Mouse (Mus musculus) neural tube, embryonic 12.5 days (tissue): ENCODE measurements around the gene Slc12a8. TPM values are rescaled to one million over a fixed set of nuclear protein-coding genes. Genes with fewer than 3 reads are reported as not detected.
A peak's percentile ranks its signal among the peaks of the same experiment; 100 is the strongest.

Experiments used
- ATAC-seq: fragments of 200-750 bp; cut with Nextera tagmentation; 2 replicates; pipeline ENCODE4 v1.8.0; 2017; ENCODE audit warnings: low read depth, mild to moderate bottlenecking, moderate TSS enrichment, moderate library complexity; ENCODE audit not compliant: low FRiP score
- H3K27ac ChIP-seq: fragments of 300-500 bp; sonication (generic); 2 replicates; pipeline ENCODE4 v1.5.1; 2016
- H3K27me3 ChIP-seq: fragments of 300-500 bp; sonication (generic); replicated peaks from 2 replicates; pipeline ENCODE4 v1.6.1; 2016; ENCODE audit warnings: mild to moderate bottlenecking
- H3K36me3 ChIP-seq: fragments of 300-500 bp; sonication (generic); 2 replicates; pipeline ENCODE4 v1.6.1; 2016; ENCODE audit warnings: mild to moderate bottlenecking
- H3K4me1 ChIP-seq: fragments of 300-500 bp; sonication (generic); 2 replicates; pipeline ENCODE4 v1.6.1; 2016
- H3K4me2 ChIP-seq: fragments of 300-500 bp; sonication (generic); replicated peaks from 2 replicates; pipeline ENCODE4 v1.6.1; 2016; ENCODE audit warnings: mild to moderate bottlenecking
- H3K4me3 ChIP-seq: fragments of 300-500 bp; sonication (generic); 2 replicates; pipeline ENCODE4 v1.5.1; 2016
- H3K9ac ChIP-seq: fragments of 300-500 bp; sonication (generic); 2 replicates; pipeline ENCODE4 v1.6.1; 2016; ENCODE audit warnings: mild to moderate bottlenecking
- H3K9me3 ChIP-seq: fragments of 300-500 bp; sonication (generic); 2 replicates; pipeline ENCODE4 v1.6.1; 2016; ENCODE audit warnings: mild to moderate bottlenecking
- WGBS: fragments of 180-500 bp; shearing (Covaris S2); methylation state at CpG from one replicate; pipeline ENCODE4 v1.1.7; 2016; 5-methylcytosine and 5-hydroxymethylcytosine counted together
- polyA plus RNA-seq: library from polyadenylated mRNA; unstranded; fragments of >200 nt; fragmentation: Nextera tagmentation; extraction: Ambion mirVana; gene quantifications from 2 replicates; pipeline ENCODE4 v1.2.1, GENCODE M21; 2016

Slc12a8 gene
- polyA plus RNA-seq, 1 experiment from 2014 or later = 0.58 TPM

DNA sequence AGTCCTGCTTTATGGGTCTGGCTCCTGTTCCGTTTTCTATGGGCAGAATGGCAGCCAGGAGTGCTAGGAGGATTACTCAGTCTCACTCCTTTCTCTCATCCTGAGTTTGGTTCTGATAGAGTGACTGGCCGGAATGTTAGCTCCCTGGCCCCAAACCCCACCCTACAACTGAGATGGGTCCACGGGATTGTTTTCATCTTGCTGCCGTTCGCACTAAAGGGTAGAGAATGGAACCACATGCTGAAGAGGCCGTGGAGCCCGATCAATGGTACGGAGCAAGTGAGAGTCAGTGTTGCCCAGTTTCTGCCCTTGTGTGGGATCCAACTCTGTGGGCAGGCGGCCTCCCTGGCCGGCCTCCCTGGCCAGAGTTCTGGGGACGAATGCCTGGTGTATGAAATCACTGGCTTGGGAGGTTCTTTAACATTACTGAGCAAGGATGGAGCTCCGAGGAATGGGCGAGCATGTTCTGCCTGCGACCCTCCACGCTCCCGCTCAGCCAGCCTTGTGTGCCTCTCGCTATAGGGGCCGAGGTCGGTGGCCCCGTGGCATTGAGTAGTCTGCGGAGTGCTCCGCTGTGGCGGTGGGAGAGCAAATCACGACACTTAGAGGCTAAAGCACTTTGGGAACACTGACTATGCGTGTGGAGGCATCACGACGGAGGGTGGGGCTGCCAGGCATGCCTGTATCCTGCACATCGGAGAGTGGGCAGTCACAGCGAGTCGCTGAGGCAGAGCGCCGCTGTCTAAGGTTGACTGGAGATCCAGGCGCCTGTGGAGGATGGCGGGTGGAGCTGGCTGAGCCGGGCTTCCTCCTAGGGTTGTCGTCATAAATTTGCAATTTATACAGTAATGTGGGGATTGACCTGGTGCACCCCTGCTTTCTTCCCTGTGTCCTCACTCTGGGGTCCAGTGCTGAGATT, 59.4 kb downstream of the Slc12a8 start:
- H3K4me1 ChIP-seq = peaks cover 16% of the 10 kb centered on the region
- no peak overlapping the region for H3K27ac ChIP-seq
- H3K4me2 ChIP-seq = no peak overlapping the region
- H3K36me3 ChIP-seq = no peaks in the 10 kb centered on the region
- H3K9me3 ChIP-seq = no peaks in the 10 kb centered on the region
- peak; percentile 33; the same call in 1 of the 2 replicates for ATAC-seq
- no peak overlapping the region for H3K9ac ChIP-seq
- 80% methylated on average over 36 of the region's 36 CpGs for WGBS
- no peak overlapping the region for H3K4me3 ChIP-seq
- no peaks in the 10 kb centered on the region for H3K27me3 ChIP-seq

DNA sequence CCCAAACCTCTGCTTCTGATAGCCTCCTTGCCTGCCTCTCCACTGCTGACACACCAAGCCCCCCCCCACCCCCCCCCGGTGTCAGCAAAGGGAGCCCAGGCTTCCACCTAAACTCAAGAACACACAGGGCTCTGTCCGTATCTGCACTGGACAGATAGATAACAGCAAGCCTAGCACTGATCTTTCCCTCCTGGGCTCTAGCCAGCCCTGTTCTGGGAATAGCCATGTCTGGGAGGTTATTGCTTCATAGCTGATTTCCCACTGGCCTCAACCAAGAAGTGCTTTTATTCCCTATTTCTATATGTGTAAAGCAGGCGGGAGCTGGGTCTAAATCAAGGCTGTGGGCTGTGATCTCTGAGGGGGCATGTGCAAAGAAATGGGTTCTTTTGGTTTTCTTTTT, 61.3 kb downstream of the Slc12a8 start:
- Histone ChIP-seq H3K27ac (no peak overlapping the region), H3K27me3 (no peaks in the 10 kb centered on the region), H3K9ac (no peak overlapping the region), H3K4me2 (no peak overlapping the region), H3K9me3 (no peaks in the 10 kb centered on the region), H3K36me3 (no peaks in the 10 kb centered on the region), H3K4me1 (peaks cover 22% of the 10 kb centered on the region), H3K4me3 (no peak overlapping the region)
- 86% methylated on average over 3 of the region's 3 CpGs for WGBS
- ATAC-seq = no peak

DNA sequence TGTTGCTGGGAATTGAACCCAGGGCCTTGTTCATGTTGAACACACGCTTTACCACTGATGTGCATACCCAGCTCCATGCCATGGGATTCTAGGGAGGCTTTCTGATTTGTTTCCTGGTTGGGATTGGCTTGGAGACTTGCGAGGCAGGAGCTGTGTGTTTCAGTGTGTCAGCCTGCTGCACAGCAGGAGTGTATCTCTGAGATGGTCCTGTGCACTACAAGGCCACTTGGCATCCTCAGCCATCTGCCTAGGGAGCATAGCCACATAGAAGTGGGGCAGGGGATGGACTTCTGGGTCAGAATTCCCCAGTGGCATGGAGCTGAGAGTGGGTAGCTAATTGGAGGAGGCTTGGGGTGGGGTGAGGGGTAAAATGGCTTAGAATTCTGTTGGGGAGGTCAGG, 63.2 kb downstream of the Slc12a8 start:
- H3K27ac ChIP-seq = 0 out of 2 replicates have a peak overlapping the region, but pooled peaks have one; percentile 7
- WGBS = 76% methylated on average over 2 of the region's 2 CpGs
- H3K9ac ChIP-seq = 0 out of 2 replicates have a peak overlapping the region, but pooled peaks have one; percentile 14
- no peaks in the 10 kb centered on the region for H3K36me3 ChIP-seq
- no peak overlapping the region for H3K4me3 ChIP-seq
- no peaks in the 10 kb centered on the region for H3K27me3 ChIP-seq
- H3K4me1 ChIP-seq = peaks cover 41% of the 10 kb centered on the region
- H3K9me3 ChIP-seq = no peaks in the 10 kb centered on the region
- H3K4me2 ChIP-seq = no peak overlapping the region
- no peak for ATAC-seq

DNA sequence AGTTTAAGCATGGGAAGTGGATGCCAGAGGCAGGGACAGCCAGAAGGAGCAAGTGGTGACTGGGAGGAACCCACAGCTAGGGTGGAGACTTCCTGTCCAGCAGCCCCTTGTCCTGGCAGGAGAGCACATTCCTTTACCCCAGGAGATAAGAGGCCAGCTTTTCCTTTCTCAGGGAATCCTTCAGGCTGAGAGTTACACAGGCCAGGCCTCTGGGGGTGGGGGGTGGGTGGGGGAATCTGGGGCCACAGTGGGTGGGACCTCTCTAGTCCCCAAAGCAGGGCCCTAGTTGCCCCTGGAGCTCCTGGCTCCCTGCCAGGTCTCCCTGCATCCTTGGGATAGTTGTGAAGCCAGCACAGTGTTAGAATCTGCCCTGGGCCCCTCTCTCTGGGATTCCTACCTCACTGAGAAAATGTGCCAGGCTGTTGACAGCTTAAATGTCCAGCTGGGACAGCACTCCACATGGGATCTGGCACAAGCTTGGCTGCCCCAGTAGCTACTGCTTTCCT, 63.7 kb downstream of the Slc12a8 start:
- Histone ChIP-seq H3K27me3 (no peaks in the 10 kb centered on the region), H3K9me3 (no peaks in the 10 kb centered on the region), H3K4me3 (no peak overlapping the region), H3K9ac (0 out of 2 replicates have a peak overlapping the region, but pooled peaks have one; percentile 14), H3K36me3 (no peaks in the 10 kb centered on the region), H3K27ac (peak overlapping the region; percentile 22; the same call in 1 of the 2 replicates), H3K4me1 (peaks cover 42% of the 10 kb centered on the region), H3K4me2 (no peak overlapping the region)
- no peak for ATAC-seq

DNA sequence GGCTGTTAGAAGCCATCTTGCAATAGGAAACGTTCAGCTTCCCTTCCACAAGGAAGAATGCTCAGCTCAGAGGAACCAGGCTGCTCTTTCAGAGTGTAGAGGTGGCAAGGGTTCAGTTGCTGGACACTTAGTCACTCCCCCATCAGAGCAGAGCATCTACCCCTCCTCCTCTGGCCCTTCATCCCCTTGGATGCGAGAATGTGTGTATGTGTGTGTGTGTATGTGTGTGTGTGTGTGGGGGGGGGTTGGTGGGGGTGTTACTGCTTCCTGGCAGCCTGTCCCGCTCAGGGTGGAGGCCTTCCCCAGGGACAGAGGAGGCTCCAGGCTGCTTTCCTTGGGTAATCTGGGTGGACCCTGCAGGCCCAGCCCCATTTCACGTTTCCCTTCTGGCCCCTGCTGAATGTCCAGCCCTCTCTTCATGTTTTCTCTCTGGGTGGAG, 64.6 kb downstream of the Slc12a8 start:
- ATAC-seq = no peak
- peaks cover 42% of the 10 kb centered on the region for H3K4me1 ChIP-seq
- no peak overlapping the region for H3K27ac ChIP-seq
- no peaks in the 10 kb centered on the region for H3K27me3 ChIP-seq
- no peak overlapping the region for H3K9ac ChIP-seq
- H3K4me3 ChIP-seq = no peak overlapping the region
- no peak overlapping the region for H3K4me2 ChIP-seq
- no peaks in the 10 kb centered on the region for H3K36me3 ChIP-seq
- H3K9me3 ChIP-seq = no peaks in the 10 kb centered on the region
- 72% methylated on average over 3 of the region's 4 CpGs for WGBS

DNA sequence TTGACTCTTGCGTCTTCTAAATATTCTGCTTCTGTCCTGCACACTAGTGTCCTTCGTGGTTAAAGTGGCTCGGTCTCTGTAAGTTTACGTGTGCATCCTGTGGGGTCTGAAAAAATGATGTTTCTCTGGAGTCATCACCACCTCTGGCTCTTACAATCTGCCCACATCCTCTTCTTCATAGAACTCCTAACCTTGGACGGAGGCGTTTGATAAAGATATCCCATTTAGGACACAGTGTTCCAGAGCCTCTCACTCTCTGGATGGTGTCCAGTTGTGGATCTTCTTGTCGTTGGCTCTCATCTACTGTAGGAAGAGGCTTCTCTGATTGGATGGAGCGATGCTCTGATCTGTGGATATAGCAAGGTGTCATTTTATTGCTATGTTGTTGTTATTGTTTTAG, 65.4 kb downstream of the Slc12a8 start:
- Histone ChIP-seq H3K9me3 (no peaks in the 10 kb centered on the region), H3K27ac (no peak overlapping the region), H3K4me2 (no peak overlapping the region), H3K4me1 (peaks cover 42% of the 10 kb centered on the region), H3K27me3 (no peaks in the 10 kb centered on the region), H3K36me3 (no peaks in the 10 kb centered on the region), H3K9ac (no peak overlapping the region), H3K4me3 (no peak overlapping the region)
- ATAC-seq = no peak
- WGBS = 96% methylated on average over 8 of the region's 8 CpGs

DNA sequence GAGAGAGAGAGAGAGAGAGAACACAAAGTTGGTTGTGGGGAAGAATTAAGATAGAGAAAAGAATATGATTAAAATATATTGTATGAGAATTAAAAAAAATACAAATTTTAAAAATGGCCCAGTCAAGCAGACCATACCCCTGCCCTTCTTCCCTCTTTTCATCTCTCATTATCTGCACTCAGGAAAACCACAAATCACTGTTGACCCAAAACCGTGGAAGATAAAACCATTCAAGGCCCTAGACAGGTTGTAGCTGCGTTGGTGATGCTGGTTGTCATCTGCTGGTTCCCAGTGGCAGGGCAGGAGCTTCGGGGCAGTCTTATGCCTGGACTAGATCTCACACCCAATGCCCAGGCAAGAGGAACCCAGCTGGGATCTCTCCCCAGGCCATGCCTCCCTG, 66.2 kb downstream of the Slc12a8 start:
- ATAC-seq = no peak
- Histone ChIP-seq H3K4me3 (no peak overlapping the region), H3K4me2 (no peak overlapping the region; the same call in 1 of the 2 replicates), H3K36me3 (no peaks in the 10 kb centered on the region), H3K4me1 (peaks cover 42% of the 10 kb centered on the region), H3K27me3 (no peaks in the 10 kb centered on the region), H3K9ac (no peak overlapping the region), H3K27ac (no peak overlapping the region), H3K9me3 (no peaks in the 10 kb centered on the region)
- WGBS = 55% methylated on average over 3 of the region's 3 CpGs

DNA sequence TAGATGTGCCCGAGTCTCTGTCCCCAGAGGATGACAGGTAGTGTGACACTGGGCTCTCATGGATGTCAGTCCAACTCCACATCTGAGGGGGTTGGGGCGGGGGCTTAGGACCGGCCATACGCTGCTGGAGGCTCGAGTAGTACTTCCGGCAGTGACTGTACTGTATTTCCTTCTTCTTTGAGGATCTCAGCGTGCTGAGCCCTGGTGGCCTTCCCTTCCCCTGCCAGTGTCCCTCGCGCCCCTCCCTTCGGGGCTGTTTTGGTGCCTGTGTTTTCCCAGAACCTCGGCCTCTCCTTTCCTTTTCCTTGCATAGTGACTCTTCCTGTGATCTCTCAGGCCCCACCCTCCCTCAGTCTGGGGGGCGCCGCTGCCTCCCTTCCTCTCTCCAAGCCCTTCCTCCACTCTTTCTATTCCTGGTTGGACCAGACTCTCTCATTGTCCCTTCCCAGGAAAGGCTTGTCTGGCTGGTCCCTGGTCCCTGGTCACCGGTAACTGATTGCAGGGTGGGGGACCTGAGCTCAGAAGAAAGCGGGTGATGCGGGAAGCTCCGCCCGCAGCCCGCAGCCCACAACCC, 66.8 kb downstream of the Slc12a8 start:
- no peak overlapping the region for H3K4me3 ChIP-seq
- WGBS = 35% methylated on average over 19 of the region's 19 CpGs
- H3K9ac ChIP-seq = no peak overlapping the region
- peak overlapping the region; percentile 38; the same call in 1 of the 2 replicates for H3K27ac ChIP-seq
- peak overlapping the region; percentile 43 for H3K4me2 ChIP-seq
- peaks cover 44% of the 10 kb centered on the region for H3K4me1 ChIP-seq
- 0 out of 2 replicates have a peak, but pooled peaks have one; percentile 1 for ATAC-seq
- no peaks in the 10 kb centered on the region for H3K27me3 ChIP-seq
- no peaks in the 10 kb centered on the region for H3K36me3 ChIP-seq
- H3K9me3 ChIP-seq = no peaks in the 10 kb centered on the region

DNA sequence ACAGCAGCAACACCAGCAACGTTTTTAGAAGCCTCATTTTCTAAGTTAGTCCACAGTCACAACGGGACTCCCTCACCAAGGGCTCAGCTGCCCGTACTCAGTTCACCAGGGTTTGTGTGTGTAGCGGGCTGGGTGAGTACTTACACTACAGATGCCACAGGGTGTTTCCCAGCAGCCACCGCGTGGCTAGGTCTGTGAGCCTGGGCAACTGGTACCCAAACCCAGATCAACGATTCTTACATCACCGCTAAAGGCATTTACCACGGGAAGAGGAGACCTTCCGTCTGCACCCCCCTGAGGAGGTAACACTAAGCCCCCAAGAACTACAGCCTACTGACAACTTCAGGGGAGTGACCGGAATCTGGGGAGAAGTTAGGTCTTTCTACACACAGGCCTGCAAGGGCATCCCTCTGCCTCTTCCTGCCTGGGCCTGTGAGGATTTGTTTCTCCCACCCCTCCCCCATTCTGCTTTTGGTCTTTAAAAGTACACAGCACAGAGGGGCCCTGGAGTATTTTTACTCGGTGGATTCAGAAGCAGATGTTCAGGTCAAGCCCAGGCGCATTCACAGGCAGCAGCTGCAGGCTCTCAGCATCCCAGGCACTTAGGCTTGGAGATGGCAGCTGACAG, 67.4 kb downstream of the Slc12a8 start:
- peak; percentile 45 for ATAC-seq
- Histone ChIP-seq H3K4me3 (no peak overlapping the region), H3K4me2 (peak overlapping the region; percentile 43), H3K27ac (peak overlapping the region; percentile 38; the same call in 1 of the 2 replicates), H3K9me3 (no peaks in the 10 kb centered on the region), H3K9ac (no peak overlapping the region), H3K27me3 (no peaks in the 10 kb centered on the region), H3K4me1 (peaks cover 49% of the 10 kb centered on the region), H3K36me3 (no peaks in the 10 kb centered on the region)
- 21% methylated on average over 13 of the region's 13 CpGs for WGBS

DNA sequence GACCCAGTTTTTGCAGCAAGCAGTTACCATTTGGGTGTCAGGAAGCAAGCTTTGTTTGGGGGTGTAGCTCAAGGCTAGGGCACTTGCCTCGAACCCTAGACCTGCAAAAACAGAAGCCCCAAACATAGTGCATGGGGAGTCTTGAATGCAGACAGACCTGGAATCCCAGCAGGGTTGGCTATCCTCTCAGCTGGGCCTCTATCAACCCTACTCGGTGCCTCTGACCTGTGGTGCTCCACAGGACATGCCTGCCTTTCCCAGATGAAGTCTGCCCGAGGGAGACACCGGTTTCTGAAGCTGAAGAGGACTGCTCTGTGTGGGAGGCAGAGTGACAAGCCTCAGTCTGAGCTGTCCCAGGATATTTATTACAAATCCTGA, 67.9 kb downstream of the Slc12a8 start:
- Histone ChIP-seq H3K9me3 (no peaks in the 10 kb centered on the region), H3K36me3 (no peaks in the 10 kb centered on the region), H3K4me3 (no peak overlapping the region), H3K9ac (no peak overlapping the region), H3K4me1 (peaks cover 47% of the 10 kb centered on the region), H3K27me3 (no peaks in the 10 kb centered on the region), H3K4me2 (no peak overlapping the region), H3K27ac (peak overlapping the region; percentile 69)
- WGBS = 25% methylated on average over 4 of the region's 4 CpGs
- no peak for ATAC-seq

DNA sequence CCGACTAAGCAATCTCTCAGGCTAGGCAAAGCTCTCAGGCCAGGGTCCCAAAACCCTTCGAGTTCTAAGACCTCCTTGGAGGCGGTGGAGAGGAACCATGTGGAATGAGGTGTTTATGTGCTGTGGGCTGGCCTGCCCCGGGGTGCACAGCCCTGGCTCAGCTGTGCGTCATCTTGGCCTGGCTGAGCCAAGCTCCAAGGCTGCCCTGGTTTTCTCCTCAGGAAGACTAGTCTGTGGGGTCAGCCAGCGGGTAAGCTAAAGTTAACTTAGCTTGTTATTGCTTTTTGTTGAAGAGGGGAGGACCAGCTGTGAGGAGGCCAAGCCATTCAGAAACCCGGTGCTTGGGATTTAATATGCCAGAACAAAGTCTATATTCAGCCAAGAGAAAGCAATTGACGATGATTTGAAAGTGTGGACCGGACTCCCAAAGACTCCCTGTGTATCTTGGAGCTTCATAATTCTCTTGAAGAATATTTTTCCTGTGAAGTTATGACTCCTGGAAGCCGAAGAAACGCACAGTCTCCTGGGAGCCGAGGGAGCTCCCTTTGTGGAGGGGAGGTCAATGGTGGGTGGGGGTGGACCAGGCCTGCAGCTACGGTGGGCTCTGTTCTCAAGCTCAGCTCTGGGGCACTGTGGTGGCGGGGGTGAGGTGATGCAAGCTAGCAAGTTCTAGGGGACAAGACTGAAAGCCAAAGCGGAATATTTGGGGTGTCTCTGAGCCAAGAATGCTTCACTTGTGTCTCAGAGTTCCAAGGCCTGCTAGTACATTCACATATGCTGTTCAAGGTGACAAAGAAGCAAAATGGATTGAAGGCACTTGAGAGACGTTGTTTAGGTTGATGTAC, 70.4 kb downstream of the Slc12a8 start:
- no peaks in the 10 kb centered on the region for H3K36me3 ChIP-seq
- H3K27me3 ChIP-seq = no peaks in the 10 kb centered on the region
- ATAC-seq = no peak
- 78% methylated on average over 16 of the region's 16 CpGs for WGBS
- no peaks in the 10 kb centered on the region for H3K9me3 ChIP-seq
- no peak overlapping the region for H3K9ac ChIP-seq
- H3K4me3 ChIP-seq = no peak overlapping the region
- H3K27ac ChIP-seq = no peak overlapping the region
- peaks cover 28% of the 10 kb centered on the region for H3K4me1 ChIP-seq
- no peak overlapping the region for H3K4me2 ChIP-seq
